Mouse (Mus musculus) cerebellum, postnatal 25 days (tissue): ENCODE data around the gene Apbb2.

ENCODE experiments used
- DNase-seq, 2 experiments: peaks; one replicate each; pipeline ENCODE4 v3.0.0; 2021; ENCODE audit warnings: mixed read lengths in 2 of 2

The Apbb2 gene

GRCm38 (mm10) chr5:66468331-66469001, 150.1 kb downstream of the Apbb2 start:
- DNase-seq: no peak

- DNase-seq: no peak
Measured at GRCm38 (mm10) chr5:66462665-66463064, 155.9 kb downstream of the Apbb2 start.

- DNase-seq: no peak
Measured at GRCm38 (mm10) chr5:66458851-66459250, 159.7 kb downstream of the Apbb2 start.

DNA sequence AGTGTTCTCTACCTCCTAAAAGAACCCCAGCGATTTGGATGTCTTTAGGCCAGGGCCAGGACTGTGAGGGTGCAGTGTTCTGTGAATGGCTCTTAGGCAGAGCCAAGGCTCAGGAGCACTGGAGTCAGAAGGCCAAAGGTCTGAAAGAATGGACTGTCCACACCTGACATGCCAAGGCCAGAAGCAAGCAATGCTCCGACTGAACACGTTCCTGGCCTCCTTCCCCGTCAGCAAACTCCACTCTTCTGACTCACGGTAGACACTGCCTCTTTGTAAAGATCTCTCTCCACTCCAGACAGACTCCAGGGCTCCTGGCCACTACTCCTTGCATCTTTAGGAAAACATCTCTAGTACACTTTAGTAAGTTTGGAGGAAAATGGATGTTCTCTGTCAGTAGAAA, 163.3 kb downstream of the Apbb2 start:
- no peak for DNase-seq

DNA sequence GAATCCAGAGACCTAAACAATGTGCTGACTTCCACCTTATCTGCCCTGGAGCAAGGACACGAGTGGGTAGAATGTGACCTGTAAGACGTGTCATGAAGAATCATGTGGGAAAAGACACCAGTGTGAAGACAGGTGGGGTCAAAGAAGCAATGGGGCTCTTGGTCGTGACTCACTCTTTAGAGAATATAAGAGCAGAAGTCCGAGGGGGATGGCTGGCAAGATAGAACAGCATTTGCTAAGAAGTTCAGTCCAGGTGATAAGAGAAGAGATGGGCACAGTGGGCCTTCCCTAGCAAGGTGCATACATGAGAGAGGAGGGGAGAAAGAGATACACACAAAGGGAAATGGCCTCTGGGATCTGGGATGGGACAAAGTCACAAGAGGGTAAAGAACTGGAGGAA, 163.8 kb downstream of the Apbb2 start:
- no peak for DNase-seq

DNA sequence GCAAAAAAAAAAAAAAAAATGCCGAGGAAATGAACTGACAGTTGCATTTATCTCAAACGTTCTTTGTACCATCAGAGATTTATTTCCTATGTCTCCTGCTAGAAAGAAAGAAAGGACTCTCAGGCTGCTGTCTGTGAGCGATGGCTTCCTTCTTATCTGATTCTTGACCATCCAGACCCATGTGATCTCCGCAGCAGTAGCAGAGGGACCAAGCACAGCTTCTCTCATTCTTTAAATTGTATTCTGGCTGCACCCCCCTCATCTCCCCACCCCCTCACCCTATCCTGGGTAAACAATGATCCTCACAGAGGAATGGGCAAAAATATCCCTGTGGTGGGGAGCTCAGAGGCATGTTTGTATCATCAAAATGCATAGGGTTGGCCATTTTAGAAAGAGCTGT, 165.5 kb downstream of the Apbb2 start:
- no peak for DNase-seq

- DNase-seq: peak in 1 of 2 experiments; percentile 57
Measured at GRCm38 (mm10) chr5:66451561-66451960, 167.0 kb downstream of the Apbb2 start.

- DNase-seq: no peak
Measured at GRCm38 (mm10) chr5:66445497-66445896, 173.1 kb downstream of the Apbb2 start.

DNA sequence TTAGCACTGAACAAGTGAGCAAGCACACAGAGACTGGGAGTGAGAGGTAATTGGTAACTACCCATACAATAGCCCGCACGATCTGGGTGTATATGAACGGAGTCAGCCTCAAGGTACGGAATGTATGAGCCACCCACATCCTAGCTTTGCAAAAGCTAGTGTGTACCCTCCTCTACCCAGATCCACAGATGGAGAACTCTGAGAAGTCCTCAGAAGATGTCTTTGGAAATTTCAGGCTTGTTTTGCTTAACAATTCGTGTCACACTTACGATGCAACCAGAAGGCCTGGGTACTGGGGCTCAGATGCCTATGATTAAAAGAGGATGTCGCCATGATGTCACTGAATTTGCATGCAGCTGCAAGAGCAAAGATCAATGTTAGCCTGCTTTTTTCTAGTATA, 176.3 kb downstream of the Apbb2 start:
- DNase-seq: no peak

DNA sequence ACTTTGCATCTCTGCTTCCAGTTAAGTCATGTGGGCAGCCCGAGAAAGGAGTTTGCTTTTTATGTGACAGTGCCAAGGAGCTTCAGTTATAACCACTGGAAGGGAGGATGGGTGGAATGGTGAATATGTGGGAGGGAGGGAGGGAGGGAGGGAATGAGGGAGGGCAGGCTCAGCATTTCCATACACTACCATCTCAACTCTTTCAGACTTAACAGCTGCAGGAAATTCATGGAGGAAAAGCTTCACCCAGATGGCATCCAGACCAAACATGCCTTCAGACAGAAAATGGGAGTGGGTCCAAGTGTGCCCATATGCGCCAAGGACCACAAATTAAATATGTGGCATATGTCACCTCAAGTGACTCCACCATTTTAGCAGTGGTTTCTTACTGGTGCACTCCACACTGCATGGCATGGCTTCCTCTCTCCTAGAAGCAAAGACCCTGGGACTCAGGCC, 181.8 kb downstream of the Apbb2 start:
- DNase-seq: peak in 1 of 2 experiments; percentile 26

DNA sequence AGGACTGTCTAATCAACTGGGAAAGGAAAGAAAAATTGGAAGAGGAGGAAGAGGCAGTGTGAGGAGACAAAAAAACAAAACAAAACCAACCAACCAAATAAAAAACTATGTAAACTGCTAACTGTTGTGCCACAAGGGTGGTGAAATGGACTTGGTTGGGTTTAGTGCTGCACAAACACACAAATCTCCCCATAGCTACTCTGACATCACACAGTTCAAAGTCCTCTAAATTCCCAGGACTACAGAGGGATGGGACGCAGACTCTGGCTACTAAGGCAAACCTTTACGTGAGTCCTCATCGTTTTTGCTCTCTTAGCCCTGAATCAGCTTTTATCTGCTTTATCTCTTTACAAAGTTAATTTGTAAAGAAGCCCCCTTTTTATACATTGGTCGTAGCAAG, 183.4 kb downstream of the Apbb2 start:
- DNase-seq: no peak

DNA sequence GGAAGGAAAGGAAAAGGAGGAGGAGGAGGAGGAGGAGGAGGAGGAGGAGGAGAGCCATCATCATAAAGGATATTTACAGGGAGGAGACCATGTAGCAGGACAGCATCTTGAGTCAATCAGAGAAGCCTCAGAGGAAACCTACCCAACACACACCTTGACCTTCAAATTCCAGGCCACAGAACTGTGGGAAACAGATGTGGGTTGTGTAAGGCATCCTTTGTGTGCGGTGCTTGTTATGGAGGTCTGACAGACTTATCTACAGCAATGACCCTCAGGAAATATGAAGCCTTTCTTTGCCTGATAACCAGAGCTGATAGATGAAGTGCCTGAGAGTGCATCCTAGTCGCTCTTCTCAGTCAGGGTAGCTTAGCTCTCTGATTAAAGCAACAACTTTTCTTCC, 189.5 kb downstream of the Apbb2 start:
- DNase-seq: no peak

- DNase-seq: no peak
Measured at GRCm38 (mm10) chr5:66428071-66428470, 190.5 kb downstream of the Apbb2 start.

DNA sequence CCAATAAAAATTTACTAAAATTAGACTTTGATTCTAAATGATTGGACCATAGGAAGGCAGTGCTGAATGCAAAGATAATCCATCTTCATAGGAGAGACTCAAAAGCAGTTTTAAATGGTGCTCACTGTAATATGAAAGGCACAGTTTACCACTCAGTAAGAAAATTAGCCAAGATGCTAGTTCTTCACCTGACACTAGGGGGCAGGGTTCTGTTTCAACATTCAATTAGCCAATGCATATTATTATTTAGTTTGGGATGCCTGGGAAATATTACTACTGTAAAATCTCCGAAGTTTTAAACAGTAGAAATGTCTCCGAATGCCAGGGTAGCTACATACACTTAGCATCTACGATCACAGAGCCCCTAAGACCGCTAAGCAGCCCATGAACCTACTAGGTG, 194.7 kb downstream of the Apbb2 start:
- DNase-seq: peak in 1 of 2 experiments; percentile 62

GRCm38 (mm10) chr5:66423466-66423865, 195.1 kb downstream of the Apbb2 start:
- DNase-seq: no peak

DNA sequence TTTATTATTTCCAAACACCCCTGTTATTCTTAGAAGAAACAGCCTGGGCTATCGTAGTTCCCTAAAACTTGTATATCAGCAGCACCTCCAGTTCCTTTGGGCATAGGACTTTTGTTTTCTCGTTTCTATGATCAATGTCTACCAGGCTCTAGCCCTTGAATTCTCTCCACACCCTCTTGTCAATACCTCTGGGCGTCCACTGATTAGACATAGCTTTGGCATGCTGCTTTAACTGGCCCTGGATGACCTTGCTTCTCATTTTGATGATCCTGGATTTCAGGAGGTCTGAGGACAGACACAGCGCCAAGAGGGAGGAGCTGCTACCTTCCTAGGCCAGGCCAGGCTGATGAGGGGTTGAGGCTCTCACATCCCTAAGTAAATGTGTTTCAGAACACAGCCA, 196.6 kb downstream of the Apbb2 start:
- DNase-seq: no peak

DNA sequence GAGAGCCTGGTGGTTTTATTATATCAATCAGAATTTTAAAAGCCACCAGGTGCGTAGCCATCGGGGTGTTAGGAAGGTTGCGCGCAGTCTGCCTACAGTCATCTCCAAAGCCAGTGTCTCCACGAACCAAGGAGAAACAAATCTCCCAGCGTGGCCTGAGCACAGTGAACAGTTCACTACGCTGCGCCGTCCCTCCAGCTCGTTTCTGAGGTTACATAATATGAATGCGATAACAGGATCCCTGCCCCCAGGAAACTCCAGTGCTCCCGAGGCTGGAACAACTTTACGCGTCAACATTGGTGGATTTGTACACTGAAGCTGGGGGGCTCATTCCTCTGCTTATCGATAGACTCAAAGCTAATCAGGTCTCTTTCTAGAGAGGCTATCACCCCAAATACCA, 197.4 kb downstream of the Apbb2 start:
- DNase-seq: no peak

GRCm38 (mm10) chr5:66420011-66420410, 198.6 kb downstream of the Apbb2 start:
- no peak for DNase-seq

GRCm38 (mm10) chr5:66417289-66417688, 201.3 kb downstream of the Apbb2 start:
- peak; percentile 55 to 62 for DNase-seq

- DNase-seq: no peak
Measured at GRCm38 (mm10) chr5:66415700-66416543, 202.7 kb downstream of the Apbb2 start.

DNA sequence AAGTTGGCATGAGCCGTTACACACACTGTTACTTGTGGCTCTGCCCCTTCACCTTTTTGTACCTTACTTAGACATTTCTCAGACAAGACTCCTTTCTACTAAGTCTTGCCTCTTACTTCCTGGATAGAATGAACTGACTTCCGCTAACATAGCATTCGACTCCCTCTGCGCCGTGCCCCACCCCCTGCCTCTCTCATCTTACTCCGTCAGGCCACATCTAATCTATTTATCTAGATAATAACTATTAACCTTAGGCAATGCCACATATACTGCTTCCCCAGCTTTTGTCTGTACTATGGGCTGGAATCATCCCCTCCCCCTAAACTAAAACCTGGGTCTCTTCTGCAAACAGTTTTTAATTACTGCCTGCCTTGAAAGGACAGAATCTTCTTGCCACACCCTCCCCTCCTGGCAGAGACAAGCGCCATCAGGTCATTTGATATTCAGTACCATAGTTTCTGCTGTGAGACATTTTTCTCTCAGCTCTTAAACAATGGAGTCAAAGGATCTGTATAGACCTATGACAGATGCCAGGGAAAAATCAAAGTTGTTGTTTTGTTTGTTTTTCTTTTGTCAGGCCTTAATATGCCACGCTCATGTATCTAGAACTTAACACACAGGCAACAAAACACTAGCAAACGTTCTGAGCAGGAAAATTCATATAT, 203.4 kb downstream of the Apbb2 start:
- no peak for DNase-seq

GRCm38 (mm10) chr5:66413402-66413801, 205.2 kb downstream of the Apbb2 start:
- DNase-seq: no peak

DNA sequence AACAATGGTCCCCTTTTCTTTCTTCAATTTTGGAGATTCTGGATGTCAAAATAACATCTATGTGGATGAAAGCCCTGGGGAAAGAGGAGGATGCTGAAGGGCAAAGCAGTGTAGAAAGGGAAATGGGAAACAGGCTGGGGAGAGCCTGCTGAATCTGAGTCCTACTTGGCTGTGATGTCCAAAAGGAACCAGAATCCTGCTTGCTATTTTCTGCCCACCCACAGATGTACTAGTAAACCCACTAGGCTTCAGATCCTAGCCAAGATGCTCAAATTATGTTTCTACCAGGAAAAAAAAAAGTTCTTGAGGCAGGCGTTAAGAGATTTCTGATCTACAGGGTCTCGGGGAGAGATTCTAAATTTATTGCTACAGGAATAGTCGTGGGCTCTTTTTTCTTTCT, 205.8 kb downstream of the Apbb2 start:
- no peak for DNase-seq

DNA sequence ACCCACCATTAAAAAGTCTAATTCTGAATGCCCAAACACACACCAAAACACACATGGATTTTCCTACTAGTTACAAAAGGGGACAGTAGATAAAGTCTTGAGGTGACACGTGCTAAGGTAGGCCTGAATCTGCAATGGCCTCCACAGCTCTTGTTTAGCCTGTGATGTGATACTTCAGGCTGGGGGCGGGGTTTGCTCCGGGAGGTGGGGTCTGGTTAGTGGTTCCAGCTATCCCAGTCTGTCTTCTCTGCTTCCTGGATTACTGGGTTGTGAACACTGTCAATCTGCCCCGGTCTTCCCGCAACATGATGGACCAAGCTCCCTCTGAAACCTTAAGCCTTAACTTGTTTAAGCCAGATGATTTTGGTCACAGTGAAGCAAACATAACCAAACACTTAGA, 210.0 kb downstream of the Apbb2 start:
- no peak for DNase-seq
